Mouse (Mus musculus): ENCODE results near the gene Myog. TPM values are rescaled to one million over a fixed set of nuclear protein-coding genes. Genes with fewer than 3 reads are reported as not detected.

The Myog gene
- polyA plus RNA-seq, 1 experiment from 2014 or later, result 0.17 TPM

- Histone ChIP-seq H3K27me3 (ENCODE audit: control insufficient read depth, insufficient read depth, low read length) (0 out of 2 replicates have a peak, but pooled peaks cover 5% of the 10 kb centered on the region), H3K4me3 (replicated peaks; ENCODE audit: low read length) (no peak overlapping the region), H3K36me3 (replicated peaks; ENCODE audit: control insufficient read depth, insufficient read depth) (no peaks in the 10 kb centered on the region), H3K9me3 (ENCODE audit: control insufficient read depth, low read length) (no peaks in the 10 kb centered on the region), H3K4me2 (replicated peaks) (no peak overlapping the region), H3K27ac (no peak overlapping the region), H3K4me1 (replicated peaks; ENCODE audit: control insufficient read depth, insufficient read depth, low read length) (peaks cover 16% of the 10 kb centered on the region), H3K9ac (no peak overlapping the region)
- 85% methylated on average over 7 of the region's 7 CpGs for WGBS
- ATAC-seq (ENCODE audit: low FRiP score) (no peak), DNase-seq (ENCODE audit: low spot score) (no peak)
These were observed 3.5 kb downstream of the Myog start for GRCm38 (mm10) chr1:134293276-134293675.

GRCm38 (mm10) chr1:134293738-134294604, 4.2 kb downstream of the Myog start:
- Histone ChIP-seq H3K36me3 (replicated peaks; ENCODE audit: control insufficient read depth, insufficient read depth) (no peaks in the 10 kb centered on the region), H3K9ac (no peak overlapping the region), H3K27ac (no peak overlapping the region), H3K27me3 (ENCODE audit: control insufficient read depth, insufficient read depth, low read length) (0 out of 2 replicates have a peak, but pooled peaks cover 7% of the 10 kb centered on the region), H3K4me1 (replicated peaks; ENCODE audit: control insufficient read depth, insufficient read depth, low read length) (peaks cover 16% of the 10 kb centered on the region), H3K9me3 (ENCODE audit: control insufficient read depth, low read length) (no peaks in the 10 kb centered on the region), H3K4me3 (replicated peaks; ENCODE audit: low read length) (no peak overlapping the region), H3K4me2 (replicated peaks) (no peak overlapping the region)
- ATAC-seq (ENCODE audit: low FRiP score) (no peak), DNase-seq (ENCODE audit: low spot score) (no peak)
- 49% methylated on average over 3 of the region's 3 CpGs for WGBS

GRCm38 (mm10) chr1:134297265-134297664, 7.5 kb downstream of the Myog start:
- H3K4me2 ChIP-seq (replicated peaks), result no peak overlapping the region
- H3K4me3 ChIP-seq (replicated peaks; ENCODE audit: low read length), result no peak overlapping the region
- H3K4me1 ChIP-seq (replicated peaks; ENCODE audit: control insufficient read depth, insufficient read depth, low read length), result peaks cover 8% of the 10 kb centered on the region; the same call in 1 of the 2 replicates
- H3K27ac ChIP-seq, result no peak overlapping the region
- no peak for ATAC-seq (ENCODE audit: low FRiP score)
- no peak for DNase-seq (ENCODE audit: low spot score)
- H3K9ac ChIP-seq, result no peak overlapping the region
- H3K36me3 ChIP-seq (replicated peaks; ENCODE audit: control insufficient read depth, insufficient read depth), result no peaks in the 10 kb centered on the region
- 83% methylated on average over 8 of the region's 8 CpGs for WGBS
- no peaks in the 10 kb centered on the region for H3K9me3 ChIP-seq (ENCODE audit: control insufficient read depth, low read length)
- H3K27me3 ChIP-seq (ENCODE audit: control insufficient read depth, insufficient read depth, low read length), result peaks cover 21% of the 10 kb centered on the region

GRCm38 (mm10) chr1:134298636-134299411, 9.0 kb downstream of the Myog start:
- peaks cover 10% of the 10 kb centered on the region; the same call in 1 of the 2 replicates for H3K4me1 ChIP-seq (replicated peaks; ENCODE audit: control insufficient read depth, insufficient read depth, low read length)
- no peak overlapping the region for H3K27ac ChIP-seq
- H3K4me2 ChIP-seq (replicated peaks), result peak overlapping the region; percentile 75
- ATAC-seq (ENCODE audit: low FRiP score) (peak; percentile 46; the same call in 1 of the 2 replicates), DNase-seq (ENCODE audit: low spot score) (peak; percentile 47)
- H3K4me3 ChIP-seq (replicated peaks; ENCODE audit: low read length), result peak overlapping the region; percentile 38
- no peaks in the 10 kb centered on the region for H3K36me3 ChIP-seq (replicated peaks; ENCODE audit: control insufficient read depth, insufficient read depth)
- H3K27me3 ChIP-seq (ENCODE audit: control insufficient read depth, insufficient read depth, low read length), result peaks cover 21% of the 10 kb centered on the region
- peak overlapping the region; percentile 56 for H3K9ac ChIP-seq
- H3K9me3 ChIP-seq (ENCODE audit: control insufficient read depth, low read length), result no peaks in the 10 kb centered on the region
- 4% methylated on average over 43 of the region's 59 CpGs for WGBS

GRCm38 (mm10) chr1:134302568-134303238, 12.9 kb downstream of the Myog start:
- no peak overlapping the region for H3K4me3 ChIP-seq (replicated peaks; ENCODE audit: low read length)
- H3K4me1 ChIP-seq (replicated peaks; ENCODE audit: control insufficient read depth, insufficient read depth, low read length), result peaks cover 10% of the 10 kb centered on the region; the same call in 1 of the 2 replicates
- peaks cover 21% of the 10 kb centered on the region for H3K27me3 ChIP-seq (ENCODE audit: control insufficient read depth, insufficient read depth, low read length)
- ATAC-seq (ENCODE audit: low FRiP score) (no peak), DNase-seq (ENCODE audit: low spot score) (peak; percentile 38)
- H3K27ac ChIP-seq, result peak overlapping the region; percentile 68
- H3K9me3 ChIP-seq (ENCODE audit: control insufficient read depth, low read length), result no peaks in the 10 kb centered on the region
- H3K9ac ChIP-seq, result peak overlapping the region; percentile 28; the same call in 1 of the 2 replicates
- no peak overlapping the region for H3K4me2 ChIP-seq (replicated peaks)
- WGBS, result 21% methylated on average over 8 of the region's 8 CpGs
- no peaks in the 10 kb centered on the region for H3K36me3 ChIP-seq (replicated peaks; ENCODE audit: control insufficient read depth, insufficient read depth)

- H3K27ac ChIP-seq, result no peak overlapping the region
- H3K27me3 ChIP-seq (ENCODE audit: control insufficient read depth, insufficient read depth, low read length), result peaks cover 10% of the 10 kb centered on the region
- no peak overlapping the region for H3K4me3 ChIP-seq (replicated peaks; ENCODE audit: low read length)
- ATAC-seq (ENCODE audit: low FRiP score), result no peak
- WGBS, result 97% methylated on average over 9 of the region's 9 CpGs
- H3K36me3 ChIP-seq (replicated peaks; ENCODE audit: control insufficient read depth, insufficient read depth), result no peaks in the 10 kb centered on the region
- DNase-seq (ENCODE audit: low spot score), result no peak
- no peak overlapping the region for H3K9ac ChIP-seq
- H3K4me1 ChIP-seq (replicated peaks; ENCODE audit: control insufficient read depth, insufficient read depth, low read length), result peaks cover 10% of the 10 kb centered on the region; the same call in 1 of the 2 replicates
- no peaks in the 10 kb centered on the region for H3K9me3 ChIP-seq (ENCODE audit: control insufficient read depth, low read length)
- no peak overlapping the region for H3K4me2 ChIP-seq (replicated peaks)
These were observed 15.2 kb downstream of the Myog start for GRCm38 (mm10) chr1:134304940-134305339.

GRCm38 (mm10) chr1:134307409-134307808, 17.6 kb downstream of the Myog start:
- Histone ChIP-seq H3K4me1 (replicated peaks; ENCODE audit: control insufficient read depth, insufficient read depth, low read length) (peaks cover 7% of the 10 kb centered on the region; the same call in 1 of the 2 replicates), H3K4me3 (replicated peaks; ENCODE audit: low read length) (no peak overlapping the region), H3K36me3 (replicated peaks; ENCODE audit: control insufficient read depth, insufficient read depth) (no peaks in the 10 kb centered on the region), H3K4me2 (replicated peaks) (no peak overlapping the region), H3K27ac (no peak overlapping the region), H3K9me3 (ENCODE audit: control insufficient read depth, low read length) (no peaks in the 10 kb centered on the region), H3K9ac (no peak overlapping the region), H3K27me3 (ENCODE audit: control insufficient read depth, insufficient read depth, low read length) (no peaks in the 10 kb centered on the region)
- ATAC-seq (ENCODE audit: low FRiP score) (0 out of 2 replicates have a peak, but pooled peaks have one; percentile 8), DNase-seq (ENCODE audit: low spot score) (no peak)
- 31% methylated on average over 10 of the region's 10 CpGs for WGBS

GRCm38 (mm10) chr1:134310291-134310690, 20.5 kb downstream of the Myog start:
- Histone ChIP-seq H3K36me3 (replicated peaks; ENCODE audit: control insufficient read depth, insufficient read depth) (no peaks in the 10 kb centered on the region), H3K9me3 (ENCODE audit: control insufficient read depth, low read length) (no peaks in the 10 kb centered on the region), H3K9ac (no peak overlapping the region), H3K27me3 (ENCODE audit: control insufficient read depth, insufficient read depth, low read length) (no peaks in the 10 kb centered on the region), H3K4me3 (replicated peaks; ENCODE audit: low read length) (no peak overlapping the region), H3K27ac (no peak overlapping the region), H3K4me1 (replicated peaks; ENCODE audit: control insufficient read depth, insufficient read depth, low read length) (no peaks in the 10 kb centered on the region), H3K4me2 (replicated peaks) (no peak overlapping the region)
- DNase-seq (ENCODE audit: low spot score), result no peak
- no peak for ATAC-seq (ENCODE audit: low FRiP score)
- 83% methylated on average over 2 of the region's 2 CpGs for WGBS

- Histone ChIP-seq H3K27ac (no peak overlapping the region), H3K9me3 (ENCODE audit: control insufficient read depth, low read length) (no peaks in the 10 kb centered on the region), H3K27me3 (ENCODE audit: control insufficient read depth, insufficient read depth, low read length) (no peaks in the 10 kb centered on the region), H3K4me1 (replicated peaks; ENCODE audit: control insufficient read depth, insufficient read depth, low read length) (no peaks in the 10 kb centered on the region), H3K9ac (no peak overlapping the region), H3K4me2 (replicated peaks) (no peak overlapping the region), H3K36me3 (replicated peaks; ENCODE audit: control insufficient read depth, insufficient read depth) (no peaks in the 10 kb centered on the region), H3K4me3 (replicated peaks; ENCODE audit: low read length) (no peak overlapping the region)
- ATAC-seq (ENCODE audit: low FRiP score) (no peak), DNase-seq (ENCODE audit: low spot score) (no peak)
- WGBS, result 99% methylated on average over 3 of the region's 3 CpGs
These were observed 20.9 kb downstream of the Myog start for GRCm38 (mm10) chr1:134310729-134311128.
